Mouse (Mus musculus) NIH3T3 (cell line): ENCODE data around the gene Igfbp7.
A peak's percentile ranks its signal among the peaks of the same experiment; 100 is the strongest.

Source experiments
- DNase-seq: peaks from one replicate; pipeline ENCODE4 v3.0.0-alpha.2; 2012; ENCODE audit warnings: low read depth

Igfbp7 gene

DNA sequence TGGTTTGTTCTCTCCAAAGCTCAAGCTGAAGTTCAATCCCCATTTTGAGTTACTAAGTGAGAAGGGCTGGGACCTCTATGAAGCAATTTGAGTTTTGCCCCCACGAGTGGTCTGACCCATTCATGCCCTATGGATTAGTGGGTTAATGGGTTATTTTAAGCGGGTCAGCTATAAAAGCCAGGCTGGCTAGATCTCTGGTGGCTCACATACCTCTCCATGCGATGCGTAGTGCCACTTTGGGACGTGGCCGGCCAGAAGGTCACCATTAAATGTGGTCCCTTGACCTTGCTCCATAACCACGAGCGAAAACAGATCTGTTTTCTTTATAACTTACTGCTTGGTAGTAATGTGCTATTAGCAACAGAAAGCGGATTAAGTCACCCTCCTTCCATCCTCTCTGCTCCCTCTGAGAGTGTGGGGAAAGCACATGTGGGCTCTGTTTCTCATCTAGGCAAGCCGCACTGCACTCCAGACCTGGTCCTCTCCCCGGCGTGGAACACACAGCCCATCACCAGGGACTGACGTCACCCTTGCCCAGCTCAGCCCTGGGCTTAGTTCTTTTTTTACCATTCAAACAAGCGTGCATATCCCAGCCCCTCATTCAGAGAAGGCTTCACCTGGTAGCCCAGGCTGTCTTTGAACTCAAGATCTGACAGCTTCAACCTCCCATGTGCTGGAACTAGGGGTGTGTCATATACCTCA is 28.3 kb downstream of the Igfbp7 start:
- no peak for DNase-seq

DNA sequence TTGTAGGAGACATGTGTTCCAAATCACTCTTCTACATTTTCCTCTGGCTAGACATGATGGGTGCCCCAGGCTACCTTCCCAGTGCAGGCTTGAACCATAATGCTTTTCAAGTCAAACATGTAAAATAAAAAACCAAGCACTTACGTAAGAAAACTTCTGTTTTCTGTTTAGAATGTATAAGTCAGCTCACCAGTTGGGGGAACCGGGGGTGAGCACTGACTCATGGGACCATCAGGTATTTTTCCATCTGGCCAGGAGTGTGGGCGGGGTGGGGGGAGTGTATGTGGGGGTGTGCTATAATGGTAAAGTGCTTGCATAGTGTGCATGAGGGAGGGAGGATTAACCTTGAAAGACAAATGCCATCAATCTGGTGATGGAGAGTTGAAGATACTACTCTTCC is 29.8 kb downstream of the Igfbp7 start:
- peak; percentile 45 for DNase-seq

DNA sequence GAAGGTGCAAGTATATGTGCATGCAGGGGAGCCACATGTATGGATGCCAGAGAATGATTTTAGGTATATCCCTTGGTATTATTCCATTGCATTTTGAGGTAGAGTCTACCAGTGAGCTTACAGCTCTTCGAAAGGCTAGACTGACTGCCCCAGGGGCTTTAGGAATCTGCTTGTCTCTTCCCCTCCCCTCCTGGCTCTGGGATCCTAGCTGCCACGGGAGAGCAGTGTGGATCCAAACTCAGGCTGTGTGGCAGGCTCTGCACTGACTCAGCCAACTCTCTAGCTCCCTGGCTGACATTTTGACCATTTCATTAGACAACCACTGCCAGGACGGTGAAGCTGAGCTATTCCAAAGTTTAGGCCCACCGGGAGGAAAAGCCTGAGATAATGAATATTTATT is 32.3 kb downstream of the Igfbp7 start:
- no peak for DNase-seq

DNA sequence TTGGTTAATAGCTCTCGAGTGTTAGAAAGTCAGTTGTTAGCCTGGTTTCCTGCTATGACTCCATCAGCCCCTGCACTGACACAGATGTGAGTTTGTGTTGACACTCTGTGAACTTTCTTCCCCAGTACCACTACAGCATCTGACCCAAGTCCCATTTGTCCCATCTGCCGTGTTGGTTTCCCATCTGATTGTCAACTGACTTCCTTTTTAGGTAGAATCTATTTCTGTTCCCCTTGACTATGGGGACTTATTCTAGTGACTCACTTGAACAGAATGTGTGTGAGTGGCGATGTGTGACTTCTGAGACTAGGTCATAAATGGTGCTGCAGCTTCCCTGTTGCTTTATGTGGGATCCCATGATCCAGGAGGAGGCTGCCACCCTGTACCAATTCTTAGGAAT is 32.9 kb downstream of the Igfbp7 start:
- DNase-seq: no peak

DNA sequence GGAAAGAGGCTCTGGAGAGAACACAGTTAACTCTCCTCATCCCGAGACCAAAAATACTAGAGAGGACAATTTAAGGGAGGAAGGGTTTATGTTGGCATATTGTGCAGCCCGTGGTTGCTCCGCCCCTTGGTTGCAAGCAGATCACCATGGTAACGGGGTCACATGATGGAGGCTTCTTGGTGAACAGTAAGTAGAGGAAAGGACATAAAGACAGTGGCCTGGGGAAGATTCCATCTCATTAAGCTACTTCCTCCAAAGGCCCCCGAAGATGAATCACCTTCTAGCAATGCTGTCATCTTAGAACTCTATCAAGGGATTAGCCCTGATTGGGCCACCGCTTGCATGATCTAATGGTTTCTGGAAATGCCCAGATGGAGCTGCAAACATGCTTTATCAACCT is 35.1 kb downstream of the Igfbp7 start:
- DNase-seq: peak; percentile 82

DNA sequence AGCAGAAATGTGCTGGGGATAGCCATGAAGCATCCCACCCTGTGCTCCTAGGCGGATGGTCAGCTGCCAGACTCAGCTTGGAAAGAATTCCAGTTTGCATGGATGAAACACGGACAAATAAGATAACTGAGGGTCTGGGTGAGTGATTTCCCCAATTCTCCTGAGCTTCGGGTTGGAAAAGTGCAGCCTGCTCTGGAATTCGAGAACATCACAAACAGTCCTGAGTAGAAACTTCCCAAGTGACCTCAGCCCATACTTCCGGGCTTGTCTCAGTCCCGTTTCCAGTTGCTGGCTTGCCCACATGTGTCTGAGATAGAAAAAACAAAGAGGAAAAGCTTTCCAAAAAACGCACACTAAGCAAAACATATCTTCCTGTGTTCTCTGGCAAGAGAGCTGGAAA is 35.6 kb downstream of the Igfbp7 start:
- DNase-seq: no peak

DNA sequence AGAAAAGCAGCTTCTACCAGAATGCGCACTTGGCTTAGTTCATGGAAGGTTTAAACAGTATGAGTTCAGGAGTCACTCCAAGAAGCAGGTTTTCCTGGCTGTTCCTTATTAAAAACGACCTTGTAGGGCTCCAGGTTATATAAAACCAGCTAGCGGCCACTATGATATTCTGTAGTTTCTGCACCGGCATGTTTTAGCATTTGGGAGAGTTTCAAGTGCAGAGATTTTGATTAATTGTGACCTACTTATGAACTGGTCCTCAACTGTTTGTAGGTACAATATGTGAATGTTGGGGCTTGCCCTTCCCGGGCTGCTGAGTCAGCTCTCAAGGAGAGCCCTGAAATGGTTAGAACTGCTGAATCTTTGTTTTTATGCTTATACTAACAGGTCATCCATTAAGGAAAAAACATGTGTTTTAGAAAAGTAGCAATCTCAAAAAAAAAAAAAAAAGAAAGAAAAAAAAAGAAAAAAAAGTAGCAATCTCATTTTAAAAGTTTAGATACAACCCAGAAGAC is 37.4 kb downstream of the Igfbp7 start:
- peak; percentile 26 for DNase-seq

DNA sequence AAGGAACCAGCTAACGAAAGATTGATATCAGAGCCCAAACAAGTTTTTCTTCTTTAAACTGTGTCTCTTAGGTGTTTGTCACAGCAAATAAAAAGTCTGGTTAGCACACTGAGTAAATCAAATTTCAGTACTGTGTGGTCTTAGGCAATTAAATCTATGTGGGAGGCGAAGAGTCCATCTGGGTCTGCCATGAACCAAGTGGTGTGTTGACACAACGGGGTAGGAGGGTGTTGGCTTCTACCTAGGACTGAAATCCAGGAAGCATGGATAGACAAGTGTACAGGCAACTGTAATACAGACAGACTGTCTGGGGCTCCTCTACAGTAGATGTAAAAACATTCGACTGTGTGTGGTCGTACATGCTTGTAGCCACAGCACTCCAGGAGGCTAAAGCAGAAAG is 38.4 kb downstream of the Igfbp7 start:
- no peak for DNase-seq

DNA sequence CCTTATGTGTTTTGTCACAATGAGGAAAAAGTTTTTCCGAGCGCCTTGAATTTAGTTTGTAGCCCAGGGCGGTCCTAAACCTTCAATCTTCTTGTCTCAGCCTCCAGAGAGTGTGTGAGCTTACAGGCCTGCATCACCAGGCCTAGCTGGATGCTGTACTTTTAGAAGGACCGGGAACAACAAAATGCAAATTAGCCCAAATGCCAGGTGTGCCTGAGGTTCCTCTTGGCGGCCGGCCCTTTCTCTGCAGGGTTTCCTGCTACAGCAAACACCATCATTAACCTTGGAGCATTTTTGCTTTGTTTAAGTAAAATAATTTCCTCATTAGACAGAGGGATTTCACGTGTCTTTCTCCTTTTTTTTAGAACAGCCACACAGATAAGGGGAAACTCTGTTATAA is 39.6 kb downstream of the Igfbp7 start:
- peak; percentile 38 for DNase-seq

DNA sequence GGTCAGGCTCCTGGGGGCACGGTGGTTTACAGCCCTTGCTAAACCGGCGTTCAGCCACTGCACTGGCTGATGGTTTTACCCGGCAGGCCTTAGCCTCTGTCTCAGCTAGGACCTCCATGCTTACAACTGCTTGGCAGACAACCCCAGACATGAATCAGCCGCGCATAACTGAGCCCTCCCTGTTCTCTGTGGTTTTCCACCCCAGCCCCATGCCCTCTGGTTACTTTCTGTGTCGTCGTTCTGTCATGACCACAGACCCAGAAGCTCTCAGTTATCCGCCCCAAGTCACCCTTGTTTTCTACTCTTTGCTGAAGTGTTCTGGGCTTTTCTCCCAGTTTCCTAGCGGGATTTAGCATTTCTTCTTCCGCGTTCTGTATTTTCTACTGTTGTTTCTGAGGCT is 40.2 kb downstream of the Igfbp7 start:
- peak; percentile 87 for DNase-seq

DNA sequence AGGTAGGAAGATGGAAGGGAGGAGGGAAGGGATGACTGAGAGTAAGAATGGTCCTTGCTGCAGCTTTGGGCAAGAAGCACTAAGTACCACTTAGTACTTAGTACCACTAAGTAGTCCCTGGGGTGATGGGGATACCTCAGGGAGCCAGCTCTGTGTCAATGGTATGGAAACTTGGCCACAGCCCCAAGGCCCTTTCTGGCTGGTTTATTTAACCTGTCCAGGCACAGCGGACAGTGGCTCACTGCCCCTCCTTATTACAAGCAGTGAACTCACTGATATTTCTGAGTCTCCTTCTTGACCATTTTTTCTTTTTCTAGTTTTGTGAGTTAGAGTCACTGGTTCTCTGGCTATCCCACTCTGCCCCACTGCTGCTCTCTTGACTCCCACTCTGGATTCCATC is 40.7 kb downstream of the Igfbp7 start:
- DNase-seq: no peak

DNA sequence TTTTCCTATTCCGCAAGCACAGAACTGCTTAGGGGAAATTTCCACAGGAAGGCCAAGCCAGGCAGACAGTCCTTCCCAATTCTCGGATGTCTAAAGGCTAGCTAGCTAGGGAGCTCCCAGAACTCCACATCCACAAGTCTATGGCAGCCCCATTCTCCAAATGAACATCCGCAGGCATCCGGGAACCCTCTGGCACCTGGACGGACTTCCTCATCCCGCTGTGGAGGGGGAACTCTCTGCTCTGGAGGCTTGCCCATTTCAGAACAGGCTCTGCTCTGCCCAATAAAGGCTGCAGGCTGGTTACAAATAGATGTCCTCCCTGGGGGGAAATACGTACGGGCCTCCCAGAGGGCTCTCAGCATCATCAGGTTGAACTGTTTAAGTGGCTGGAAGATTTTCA is 41.5 kb downstream of the Igfbp7 start:
- DNase-seq: peak; percentile 36

DNA sequence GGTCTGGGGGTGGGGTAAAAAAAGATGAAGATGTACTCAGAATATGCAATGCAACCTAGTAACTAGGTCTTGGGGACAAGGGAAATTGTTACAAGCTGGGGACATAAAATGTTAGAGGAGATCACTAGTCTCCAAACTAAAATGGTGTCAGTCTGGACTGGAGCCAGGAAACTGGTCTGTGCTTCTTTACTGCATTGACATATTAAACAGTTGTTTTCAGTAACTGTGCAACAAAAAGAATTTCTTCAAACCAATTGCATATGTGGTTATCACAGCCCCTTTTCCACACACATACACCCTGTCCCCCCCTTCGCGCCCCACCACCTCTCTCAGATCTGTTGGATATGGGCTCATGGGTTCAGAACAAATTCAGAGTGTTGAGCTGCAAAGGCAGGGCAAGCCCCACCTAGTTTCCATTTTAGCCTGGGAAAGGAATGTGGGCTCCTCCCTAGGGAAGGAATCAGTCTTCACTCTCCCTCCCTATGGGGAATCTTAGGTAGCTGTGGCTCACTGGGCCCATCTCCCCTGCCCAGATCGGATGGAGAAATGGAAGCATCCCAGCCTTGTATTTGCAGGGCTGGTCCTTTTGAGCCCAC is 43.3 kb downstream of the Igfbp7 start:
- DNase-seq: peak; percentile 46

DNA sequence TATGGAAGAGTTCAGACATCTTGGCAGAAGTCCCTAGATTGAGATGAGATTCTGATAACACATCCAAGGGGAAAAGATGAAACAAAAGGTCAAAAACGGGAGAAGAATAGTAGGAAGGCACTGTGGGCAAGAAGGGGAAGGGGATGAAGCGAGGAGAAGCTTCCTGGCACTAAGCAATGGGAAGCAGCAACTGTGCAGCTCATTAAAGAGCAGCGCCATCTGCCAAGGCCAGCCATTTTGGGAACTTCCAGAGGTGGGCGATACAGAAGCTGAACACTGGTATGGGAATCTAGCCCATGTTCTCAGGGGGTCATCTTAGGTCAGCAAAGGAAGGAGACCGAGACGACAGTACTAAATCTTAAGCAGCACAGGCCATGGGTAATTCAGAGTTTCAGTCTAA is 44.2 kb downstream of the Igfbp7 start:
- DNase-seq: no peak

DNA sequence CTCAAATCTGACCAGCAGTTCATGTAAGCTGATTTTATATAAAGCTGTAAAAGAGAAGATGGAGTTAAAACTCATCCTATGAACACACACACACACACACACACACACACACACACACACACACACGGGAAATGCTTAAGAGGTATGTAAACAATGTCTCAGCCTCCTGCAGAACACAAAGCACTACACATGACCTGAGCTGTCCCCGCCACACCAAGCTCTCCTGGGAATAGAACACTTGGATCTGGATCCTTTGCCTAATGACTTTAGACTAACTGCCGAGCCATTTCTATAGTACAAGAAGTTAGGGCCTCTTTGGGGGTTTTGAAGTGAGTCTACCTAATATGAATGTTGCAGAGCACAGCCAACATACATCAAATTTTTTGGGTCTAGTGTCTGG is 45.7 kb downstream of the Igfbp7 start:
- DNase-seq: no peak

DNA sequence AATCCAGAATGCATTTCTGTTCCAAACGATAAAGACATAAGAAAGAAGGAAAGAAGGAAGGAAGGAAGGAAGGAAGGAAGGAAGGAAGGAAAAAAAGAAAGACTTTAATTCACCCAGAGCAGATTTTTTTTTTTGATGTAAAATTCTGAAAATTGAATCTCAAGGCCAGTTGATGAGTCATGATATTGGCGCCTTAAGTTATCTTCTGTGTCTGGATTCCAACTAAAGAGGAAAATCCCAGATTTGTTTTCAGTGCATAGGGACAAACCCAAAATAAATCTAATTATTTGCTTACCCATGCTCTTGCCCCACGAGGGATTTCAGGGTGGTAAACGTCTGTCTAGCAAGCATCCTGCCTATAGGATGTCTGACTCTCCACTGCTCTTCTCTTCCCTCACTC is 46.8 kb downstream of the Igfbp7 start:
- peak; percentile 65 for DNase-seq

DNA sequence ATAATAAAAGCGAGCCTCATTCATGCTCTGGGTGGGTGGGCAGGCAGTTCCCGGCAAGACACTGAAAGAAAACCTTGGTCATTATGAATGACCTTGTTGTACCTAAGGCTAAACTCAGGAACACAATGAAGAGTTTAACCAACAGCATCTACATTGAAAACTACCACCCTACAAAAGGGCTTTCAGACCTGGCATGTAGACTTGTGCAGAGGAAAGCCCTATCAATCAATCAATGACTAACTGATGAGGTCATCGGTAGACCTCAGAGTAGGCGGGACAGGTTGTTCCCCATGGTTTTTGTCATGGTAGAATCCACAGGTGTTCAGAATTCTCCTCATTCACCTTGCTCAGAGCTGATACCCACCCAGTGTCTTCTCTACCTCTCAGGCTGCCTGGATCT is 47.9 kb downstream of the Igfbp7 start:
- DNase-seq: no peak

DNA sequence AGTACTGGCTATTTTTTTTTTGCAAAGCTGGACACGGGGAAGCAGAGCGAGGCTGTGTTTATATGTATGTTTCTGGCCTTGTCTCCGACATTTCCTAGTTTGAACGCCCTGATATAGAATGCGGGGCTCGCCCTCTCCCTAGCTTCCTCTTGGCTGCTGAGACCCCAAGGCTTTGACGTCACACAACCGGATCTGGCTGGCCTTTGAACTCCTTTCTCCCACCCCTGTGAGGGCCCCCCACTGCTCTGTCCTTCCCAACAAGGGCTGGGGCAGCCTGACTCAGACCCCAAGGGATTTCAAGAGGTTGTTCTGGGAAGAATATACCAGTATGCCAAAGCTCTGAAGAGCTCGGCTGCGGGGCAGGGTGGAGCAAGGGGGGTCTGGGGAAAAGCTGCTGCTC is 49.5 kb downstream of the Igfbp7 start:
- peak; percentile 91 for DNase-seq

DNA sequence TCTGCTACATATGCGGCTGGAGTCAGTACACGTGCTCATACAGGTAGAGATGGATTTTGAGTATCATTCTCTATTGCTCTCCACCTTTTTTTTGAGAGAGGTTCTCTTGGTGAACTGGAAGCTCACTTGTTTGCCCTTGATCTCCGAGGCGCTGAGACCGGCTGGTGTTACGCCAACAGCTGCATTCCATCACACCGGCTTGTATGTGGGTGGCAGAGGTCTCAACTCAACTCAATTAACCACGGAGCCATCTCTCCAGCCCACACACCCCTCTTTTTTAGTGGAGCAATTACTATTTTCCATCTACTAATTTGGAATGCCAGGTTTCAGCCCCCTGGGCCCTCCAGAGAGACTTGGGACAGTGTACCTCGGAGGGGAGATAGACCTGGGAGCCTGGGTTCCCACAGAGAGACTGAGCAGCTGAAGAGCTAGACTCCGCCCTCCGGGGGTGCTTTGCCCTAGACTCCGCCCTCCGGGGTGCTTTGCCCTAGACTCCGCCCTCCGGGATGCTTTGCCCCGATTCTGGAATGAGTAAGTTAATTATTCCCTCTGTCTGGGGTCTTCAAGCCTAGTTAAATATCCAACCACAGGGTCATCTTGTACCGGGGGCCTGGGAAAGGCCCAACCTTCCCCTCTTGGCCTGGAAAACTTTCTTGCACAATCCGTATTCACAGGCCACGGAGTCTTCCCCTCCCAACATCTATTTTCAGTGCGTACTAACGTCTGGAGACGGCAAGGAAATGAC is 50.3 kb downstream of the Igfbp7 start:
- peak; percentile 88 for DNase-seq

DNA sequence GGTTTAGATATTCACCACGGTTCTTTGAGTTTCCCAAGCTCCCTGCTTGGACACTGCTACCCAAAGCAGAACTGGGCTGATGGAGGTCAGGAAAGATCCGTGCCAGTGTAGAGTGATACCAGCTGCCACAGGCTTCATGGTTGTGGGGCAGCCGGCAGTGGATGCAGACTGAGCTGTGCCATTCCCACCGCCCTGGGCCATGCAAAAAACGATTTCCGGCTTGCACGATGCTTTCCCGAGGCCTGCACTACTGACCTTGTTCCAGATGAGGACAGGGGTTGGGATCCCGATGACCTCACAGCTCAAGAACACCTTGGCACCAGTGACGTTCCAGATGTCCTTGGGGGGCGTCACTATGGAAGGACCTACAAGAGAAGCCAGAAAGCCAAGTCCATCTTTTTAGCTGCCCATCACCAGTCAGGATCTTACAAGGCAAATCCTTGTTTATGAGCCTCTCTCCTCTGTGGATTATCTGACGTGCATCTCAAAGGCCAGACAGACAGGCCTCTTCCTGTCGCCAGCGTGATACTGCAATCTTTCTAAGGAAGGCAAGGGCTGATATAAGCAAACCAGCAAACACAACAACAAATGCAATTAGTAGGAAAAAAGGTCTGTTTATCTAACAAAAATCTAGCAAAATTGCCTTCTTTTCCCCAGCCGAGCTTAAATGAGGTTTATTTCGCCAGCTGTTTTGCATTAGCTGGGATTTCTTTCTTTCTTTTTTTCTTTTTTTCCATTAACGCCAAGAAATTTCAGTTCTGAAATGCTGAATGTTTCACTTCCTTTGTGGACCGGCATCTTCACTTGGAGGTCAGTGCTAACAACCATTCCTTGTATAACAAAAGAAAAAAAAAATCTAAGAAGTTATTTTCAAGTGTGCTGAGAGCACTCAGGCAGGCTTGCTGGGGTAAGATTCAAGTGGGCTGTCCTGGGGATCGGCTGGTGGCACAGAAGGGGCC is 52.3 kb downstream of the Igfbp7 start:
- peak; percentile 36 for DNase-seq

DNA sequence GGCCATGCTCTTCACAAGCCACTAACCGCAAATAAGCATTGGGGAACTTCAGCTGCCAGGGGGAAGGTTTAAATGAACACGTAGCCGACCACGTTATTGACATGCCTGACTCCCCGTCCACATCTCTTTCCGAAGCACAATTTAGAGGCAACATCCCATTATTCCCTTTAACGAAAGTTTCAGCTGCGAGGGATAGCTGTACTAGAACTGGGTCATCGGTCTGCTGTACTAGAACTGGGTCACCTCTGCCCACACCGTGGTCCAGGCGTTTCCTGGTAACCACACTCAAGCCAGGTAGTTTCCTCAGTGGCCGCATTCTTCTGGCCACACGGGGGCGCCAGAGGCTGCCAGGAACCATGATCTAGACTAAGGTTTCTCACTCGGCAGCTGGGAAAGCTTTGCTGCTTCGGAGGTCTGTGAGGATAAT is 53.5 kb downstream of the Igfbp7 start:
- DNase-seq: peak; percentile 93

DNA sequence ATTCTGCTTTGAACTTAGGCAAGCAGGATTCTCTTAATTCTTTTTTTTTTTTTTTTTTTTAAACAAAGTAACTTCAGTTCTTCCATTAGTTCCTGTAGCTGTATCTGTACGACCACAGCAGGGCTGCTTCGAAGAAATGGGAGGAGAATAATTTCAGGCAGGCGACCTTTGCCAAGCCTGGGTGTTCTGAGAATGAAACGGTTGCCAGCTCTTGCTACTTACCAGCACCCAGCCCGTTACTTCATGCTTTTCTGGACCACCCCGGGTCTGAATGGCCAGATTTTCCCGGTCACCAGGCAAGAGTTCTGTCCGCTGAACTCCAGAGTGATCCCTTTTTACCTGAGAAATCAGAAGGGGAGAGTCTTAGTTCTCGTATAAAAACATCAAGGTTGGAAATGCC is 56.1 kb downstream of the Igfbp7 start:
- no peak for DNase-seq
